Mouse (Mus musculus): Measurements from ENCODE around the gene Ppil2.

The Ppil2 gene

GRCm38 (mm10) chr16:17096938-17097337, 14.1 kb downstream of the Ppil2 start:
- DNase-seq, result no peak

- DNase-seq, result no peak
Measured at GRCm38 (mm10) chr16:17088346-17088745, 22.7 kb downstream of the Ppil2 start.

- no peak for DNase-seq
Measured at GRCm38 (mm10) chr16:17086669-17087193, 24.3 kb downstream of the Ppil2 start.

- no peak for DNase-seq
Measured at GRCm38 (mm10) chr16:17086241-17086640, 24.8 kb downstream of the Ppil2 start.

- no peak for DNase-seq
Measured at GRCm38 (mm10) chr16:17085636-17086035, 25.4 kb downstream of the Ppil2 start.

GRCm38 (mm10) chr16:17082121-17082792, 28.8 kb downstream of the Ppil2 start:
- DNase-seq, result no peak

GRCm38 (mm10) chr16:17078101-17078500, 33.0 kb downstream of the Ppil2 start:
- DNase-seq, result no peak

GRCm38 (mm10) chr16:17076869-17077268, 34.2 kb downstream of the Ppil2 start:
- DNase-seq, result no peak

GRCm38 (mm10) chr16:17076301-17076700, 34.8 kb downstream of the Ppil2 start:
- DNase-seq, result no peak

- no peak for DNase-seq
Measured at GRCm38 (mm10) chr16:17073000-17073399, 38.1 kb downstream of the Ppil2 start.

GRCm38 (mm10) chr16:17070716-17071115, 40.3 kb downstream of the Ppil2 start:
- peak; percentile 14 for DNase-seq

- peak; percentile 77 for DNase-seq
Measured at GRCm38 (mm10) chr16:17069511-17070443, 41.3 kb downstream of the Ppil2 start, which contains the start of gene Ypel1. TSS of gene Ypel1 (plus strand) at chr16:17069696.

- DNase-seq, result no peak
Measured at GRCm38 (mm10) chr16:17067552-17067951, 43.5 kb downstream of the Ppil2 start.

GRCm38 (mm10) chr16:17062338-17062737, 48.7 kb downstream of the Ppil2 start:
- no peak for DNase-seq

- no peak for DNase-seq
Measured at GRCm38 (mm10) chr16:17055584-17055983, 55.5 kb downstream of the Ppil2 start.

GRCm38 (mm10) chr16:17053903-17054302, 57.2 kb downstream of the Ppil2 start:
- no peak for DNase-seq

- no peak for DNase-seq
Measured at GRCm38 (mm10) chr16:17052087-17052486, 59.0 kb downstream of the Ppil2 start.

- no peak for DNase-seq
Measured at GRCm38 (mm10) chr16:17049886-17050285, 61.2 kb downstream of the Ppil2 start.

GRCm38 (mm10) chr16:17045287-17045686, 65.8 kb downstream of the Ppil2 start:
- no peak for DNase-seq

GRCm38 (mm10) chr16:17044320-17044719, 66.7 kb downstream of the Ppil2 start:
- DNase-seq, result peak; percentile 57

- DNase-seq, result no peak
Measured at GRCm38 (mm10) chr16:17041417-17041816, 69.6 kb downstream of the Ppil2 start.

- DNase-seq, result no peak
Measured at GRCm38 (mm10) chr16:17040716-17041115, 70.3 kb downstream of the Ppil2 start.

All from cerebellum, adult 9-10 months (tissue).